Mouse (Mus musculus) CH12.LX (cell line): ENCODE measurements at regions not wholly inside any gene's neighbourhood (a gene's known extent, or its start where the extent isn't known, plus 50 kb on each side); places are given as distances from the start of the nearest gene placed in this dataset.
A peak's percentile ranks its signal among the peaks of the same experiment; 100 is the strongest.

Source experiments
- DNase-seq: peaks from one replicate; pipeline ENCODE4 v3.0.0-alpha.2; 2013; ENCODE audit errors: extremely low read depth
- H3K27ac ChIP-seq: 2 replicates; pipeline ENCODE4 v1.5.1; 2012; ENCODE audit warnings: low read depth, mild to moderate bottlenecking, control low read depth, moderate library complexity; ENCODE audit not compliant: insufficient read depth
- H3K27me3 ChIP-seq: replicated peaks from 2 replicates; pipeline ENCODE3; 2012; ENCODE audit warnings: inconsistent platforms
- H3K36me3 ChIP-seq, 2 experiments: replicated peaks in 1 of 2; 2 replicates each; pipeline versions ENCODE3 to v1.6.1; 2012; ENCODE audit warnings: inconsistent platforms in 1 of 2, low read length in 1 of 2, mild to moderate bottlenecking in 1 of 2, mixed read lengths in 1 of 2, moderate library complexity in 1 of 2; ENCODE audit not compliant: control insufficient read depth in 1 of 2, insufficient read depth in 1 of 2
- H3K4me1 ChIP-seq, 2 experiments: 2 replicates each; pipeline ENCODE4 v1.6.1; 2012; ENCODE audit warnings: inconsistent platforms in 1 of 2, moderate library complexity in 1 of 2; ENCODE audit not compliant: insufficient read depth in 2 of 2, control insufficient read depth in 1 of 2
- H3K4me2 ChIP-seq: 2 replicates; pipeline ENCODE4 v1.6.1; 2012; ENCODE audit warnings: low read depth, mild to moderate bottlenecking, control low read depth; ENCODE audit not compliant: poor library complexity, insufficient read depth, severe bottlenecking
- H3K4me3 ChIP-seq, 3 experiments: fragments of 150-350 bp in 1 of 3; sonication (generic) in 1 of 3; replicated peaks in 1 of 3; 2 replicates each; pipeline versions ENCODE3 to v1.5.1; 2011 to 2012; ENCODE audit warnings: low read depth in 2 of 3, low read length in 2 of 3, mild to moderate bottlenecking in 2 of 3, moderate library complexity in 2 of 3, control low read depth in 1 of 3, improper control_type of control experiment in 1 of 3, inconsistent platforms in 1 of 3, mixed read lengths in 1 of 3; ENCODE audit not compliant: poor library complexity in 1 of 3
- H3K79me2 ChIP-seq: replicated peaks from 2 replicates; pipeline ENCODE4 v1.6.1; 2012; ENCODE audit warnings: mild to moderate bottlenecking, moderate library complexity; ENCODE audit not compliant: control insufficient read depth, poor library complexity, insufficient read depth, severe bottlenecking; ENCODE audit errors: extremely low read depth
- H3K9ac ChIP-seq: 2 replicates; pipeline ENCODE4 v1.6.1; 2012; ENCODE audit warnings: low read depth, mild to moderate bottlenecking, control low read depth, moderate library complexity; ENCODE audit not compliant: insufficient read depth
- H3K9me3 ChIP-seq: replicated peaks from 2 replicates; pipeline ENCODE3; 2012; ENCODE audit warnings: low read length, inconsistent platforms, mixed read lengths
- BHLHE40 ChIP-seq: IDR thresholded peaks from 2 replicates; pipeline ENCODE4 v1.6.1; 2011; ENCODE audit warnings: mild to moderate bottlenecking, low read depth, low read length, improper control_type of control experiment
- CHD1 ChIP-seq: IDR thresholded peaks from 2 replicates; pipeline ENCODE4 v1.6.1; 2012; ENCODE audit warnings: low read depth, low read length, improper control_type of control experiment, inconsistent platforms
- CHD2 ChIP-seq: IDR thresholded peaks from 2 replicates; pipeline ENCODE4 v1.6.1; 2011; ENCODE audit warnings: low read length, improper control_type of control experiment
- CTCF ChIP-seq, 2 experiments: IDR thresholded peaks in 1 of 2; conservative IDR thresholded peaks in 1 of 2; 2 replicates each; pipeline ENCODE4 v1.5.1; 2011 to 2012; ENCODE audit warnings: low read depth in 2 of 2, low read length in 2 of 2, improper control_type of control experiment in 1 of 2, inconsistent platforms in 1 of 2, mild to moderate bottlenecking in 1 of 2, moderate library complexity in 1 of 2
- E2F4 ChIP-seq: IDR thresholded peaks from 2 replicates; pipeline ENCODE4 v1.6.1; 2011; ENCODE audit warnings: low read depth, low read length, improper control_type of control experiment; ENCODE audit not compliant: insufficient replicate concordance
- ELF1 ChIP-seq: IDR thresholded peaks from 2 replicates; pipeline ENCODE4 v1.6.1; 2014; ENCODE audit warnings: low read depth, mild to moderate bottlenecking, inconsistent platforms, low read length, improper control_type of control experiment
- EP300 ChIP-seq: IDR thresholded peaks from 2 replicates; pipeline ENCODE4 v1.6.1; 2011; ENCODE audit warnings: low read length, improper control_type of control experiment
- ETS1 ChIP-seq: conservative IDR thresholded peaks from 2 replicates; pipeline ENCODE4 v1.6.1; 2012; ENCODE audit warnings: low read depth, mild to moderate bottlenecking, inconsistent platforms, low read length, improper control_type of control experiment, moderate library complexity
- GABPA ChIP-seq: IDR thresholded peaks from 2 replicates; pipeline ENCODE4 v1.6.1; 2012; ENCODE audit warnings: low read depth, low read length, improper control_type of control experiment, inconsistent platforms; ENCODE audit not compliant: insufficient replicate concordance
- HCFC1 ChIP-seq: IDR thresholded peaks from 2 replicates; pipeline ENCODE4 v1.6.1; 2012; ENCODE audit warnings: low read depth, mild to moderate bottlenecking, inconsistent platforms, low read length, improper control_type of control experiment
- IRF4 ChIP-seq: IDR thresholded peaks from 2 replicates; pipeline ENCODE4 v1.6.1; 2014; ENCODE audit warnings: low read depth, mild to moderate bottlenecking, inconsistent platforms, low read length, improper control_type of control experiment
- JUN ChIP-seq: IDR thresholded peaks from 2 replicates; pipeline ENCODE4 v1.6.1; 2011; ENCODE audit warnings: low read depth, mild to moderate bottlenecking, low read length, improper control_type of control experiment, moderate library complexity; ENCODE audit not compliant: insufficient read depth
- JUND ChIP-seq: conservative IDR thresholded peaks from 2 replicates; pipeline ENCODE4 v1.6.1; 2011; ENCODE audit warnings: low read depth, low read length, improper control_type of control experiment
- KAT2A ChIP-seq: IDR thresholded peaks from 2 replicates; pipeline ENCODE4 v1.6.1; 2012; ENCODE audit warnings: low read length, improper control_type of control experiment, inconsistent platforms; ENCODE audit not compliant: insufficient replicate concordance
- MAFK ChIP-seq: IDR thresholded peaks from 2 replicates; pipeline ENCODE4 v1.6.1; 2011; ENCODE audit warnings: low read length, improper control_type of control experiment; ENCODE audit not compliant: insufficient replicate concordance
- MAX ChIP-seq: IDR thresholded peaks from 2 replicates; pipeline ENCODE4 v1.6.1; 2011; ENCODE audit warnings: low read length, improper control_type of control experiment
- MAZ ChIP-seq: IDR thresholded peaks from 2 replicates; pipeline ENCODE4 v1.6.1; 2012; ENCODE audit warnings: low read depth, mild to moderate bottlenecking, inconsistent platforms, low read length, improper control_type of control experiment, moderate library complexity
- MEF2A ChIP-seq: IDR thresholded peaks from 2 replicates; pipeline ENCODE4 v1.6.1; 2014; ENCODE audit warnings: low read depth, mild to moderate bottlenecking, inconsistent platforms, low read length, improper control_type of control experiment, borderline replicate concordance
- MXI1 ChIP-seq: IDR thresholded peaks from 2 replicates; pipeline ENCODE4 v1.6.1; 2011; ENCODE audit warnings: mild to moderate bottlenecking, low read depth, low read length, improper control_type of control experiment
- MYC ChIP-seq: IDR thresholded peaks from 2 replicates; pipeline ENCODE4 v1.6.1; 2011; ENCODE audit warnings: low read depth, mild to moderate bottlenecking, improper control_type of control experiment, low read length
- NELFE ChIP-seq: IDR thresholded peaks from 2 replicates; pipeline ENCODE4 v1.6.1; 2011; ENCODE audit warnings: low read depth, low read length, improper control_type of control experiment
- NRF1 ChIP-seq: IDR thresholded peaks from 2 replicates; pipeline ENCODE4 v1.6.1; 2014; ENCODE audit warnings: low read depth, mild to moderate bottlenecking, inconsistent platforms, low read length, improper control_type of control experiment, moderate library complexity
- PAX5 ChIP-seq: IDR thresholded peaks from 2 replicates; pipeline ENCODE4 v1.6.1; 2012; ENCODE audit warnings: low read length, inconsistent platforms, mixed read lengths
- POLR2A ChIP-seq: IDR thresholded peaks from 2 replicates; pipeline ENCODE4 v1.6.1; 2011; ENCODE audit warnings: low read depth, mild to moderate bottlenecking, improper control_type of control experiment, low read length
- POLR2AphosphoS2 ChIP-seq: IDR thresholded peaks from 2 replicates; pipeline ENCODE4 v1.6.1; 2011; ENCODE audit warnings: low read depth, low read length, improper control_type of control experiment
- RAD21 ChIP-seq: IDR thresholded peaks from 2 replicates; pipeline ENCODE4 v1.6.1; 2011; ENCODE audit warnings: low read depth, mild to moderate bottlenecking, low read length, improper control_type of control experiment, moderate library complexity
- RCOR1 ChIP-seq: conservative IDR thresholded peaks from 2 replicates; pipeline ENCODE4 v1.6.1; 2012; ENCODE audit warnings: low read depth, mild to moderate bottlenecking, inconsistent platforms, low read length, improper control_type of control experiment
- SIN3A ChIP-seq: IDR thresholded peaks from 2 replicates; pipeline ENCODE4 v1.6.1; 2012; ENCODE audit warnings: low read length, improper control_type of control experiment, inconsistent platforms
- SMC3 ChIP-seq: IDR thresholded peaks from 2 replicates; pipeline ENCODE4 v1.6.1; 2011; ENCODE audit warnings: low read depth, low read length, improper control_type of control experiment
- TBP ChIP-seq: conservative IDR thresholded peaks from 2 replicates; pipeline ENCODE4 v1.6.1; 2011; ENCODE audit warnings: low read depth, low read length, improper control_type of control experiment
- TCF12 ChIP-seq: IDR thresholded peaks from 2 replicates; pipeline ENCODE4 v1.6.1; 2014; ENCODE audit warnings: low read depth, mild to moderate bottlenecking, inconsistent platforms, low read length, improper control_type of control experiment
- UBTF ChIP-seq: IDR thresholded peaks from 2 replicates; pipeline ENCODE4 v1.6.1; 2012; ENCODE audit warnings: low read depth, mild to moderate bottlenecking, inconsistent platforms, low read length, improper control_type of control experiment, moderate library complexity
- USF1 ChIP-seq: IDR thresholded peaks from 2 replicates; pipeline ENCODE4 v1.6.1; 2014; ENCODE audit warnings: low read depth, mild to moderate bottlenecking, inconsistent platforms, low read length, improper control_type of control experiment
- USF2 ChIP-seq: conservative IDR thresholded peaks from 2 replicates; pipeline ENCODE4 v1.6.1; 2011; ENCODE audit warnings: low read depth, low read length, improper control_type of control experiment
- ZC3H11A ChIP-seq: IDR thresholded peaks from 2 replicates; pipeline ENCODE4 v1.6.1; 2012; ENCODE audit warnings: low read depth, mild to moderate bottlenecking, inconsistent platforms, low read length, improper control_type of control experiment
- ZKSCAN1 ChIP-seq: IDR thresholded peaks from 2 replicates; pipeline ENCODE4 v1.6.1; 2012; ENCODE audit warnings: low read depth, inconsistent platforms, low read length, improper control_type of control experiment, borderline replicate concordance
- ZMIZ1 ChIP-seq: IDR thresholded peaks from 2 replicates; pipeline ENCODE4 v1.6.1; 2012; ENCODE audit warnings: low read depth, mild to moderate bottlenecking, inconsistent platforms, low read length, improper control_type of control experiment
- ZNF384 ChIP-seq: IDR thresholded peaks from 2 replicates; pipeline ENCODE4 v1.6.1; 2012; ENCODE audit warnings: low read depth, low read length, improper control_type of control experiment, inconsistent platforms
- dilution Hi-C: fragments of 300-500 bp; cut with MboI; formaldehyde crosslinking; loops from 2 replicates; pipeline ENCODE4 v1.14.3; 2020; ENCODE audit warnings: low sequenced_read_pairs; ENCODE audit not compliant: extremely low pct_unique_long_range_greater_than_20kb, extremely low pct_ligation_motif_present
- in situ Hi-C: fragments of 300-500 bp; cut with MboI; formaldehyde crosslinking; loops from 3 replicates; pipeline ENCODE4 v1.14.3; 2019; ENCODE audit warnings: low sequenced_read_pairs, low pct_ligation_motif_present, low pct_unique_long_range_greater_than_20kb, mixed read lengths

GRCm38 (mm10) chr17:13564800-13565199, 195.5 kb upstream of the Afdn start:
- Histone ChIP-seq H3K36me3 (no peaks in the 10 kb centered on the region), H3K4me2 (no peak overlapping the region), H3K79me2 (no peaks in the 10 kb centered on the region)
- dilution Hi-C loops = no loop called here
- in situ Hi-C loops = no loop called here
- TF ChIP-seq POLR2A (no peak), NRF1 (no peak), RAD21 (no peak), CHD2 (no peak), MAX (no peak; the same call in 1 of the 2 replicates), MAFK (no peak), ZNF384 (no peak), MXI1 (no peak), CTCF (conservative IDR thresholded peaks at IDR 0.05 in 1 of 2, IDR thresholded peaks at IDR 0.05 in 1 of 2; ENCODE audit: low read depth in 2 of 2, low read length in 2 of 2) (no peak), EP300 (peak; percentile 87), SIN3A (peak; percentile 18; the same call in 1 of the 2 replicates), BHLHE40 (peak; percentile 72), ZKSCAN1 (no peak), KAT2A (no peak), IRF4 (0 out of 2 replicates have a peak, but pooled peaks have one; percentile 30), HCFC1 (no peak), NELFE (no peak), JUND (peak; percentile 70; the same call in 1 of the 2 replicates), ZC3H11A (no peak), ELF1 (peak; percentile 28; the same call in 1 of the 2 replicates), PAX5 (no peak), E2F4 (no peak), MEF2A (0 out of 2 replicates have a peak, but pooled peaks have one; percentile 27), USF2 (no peak), SMC3 (no peak), JUN (peak; percentile 80), GABPA (no peak), POLR2AphosphoS2 (no peak), MAZ (no peak), USF1 (no peak), CHD1 (no peak), RCOR1 (no peak), UBTF (no peak), TCF12 (peak; percentile 81), ETS1 (peak; percentile 93), MYC (no peak), ZMIZ1 (no peak), TBP (0 out of 2 replicates have a peak, but pooled peaks have one; percentile 29)
- TF ChIP-seq, all 38 proteins: peak for 11
- Histone ChIP-seq H3K9ac (no peak overlapping the region), H3K9me3 (no peaks in the 10 kb centered on the region), H3K27ac (no peak overlapping the region), H3K4me3 (no peak overlapping the region), H3K27me3 (no peaks in the 10 kb centered on the region), H3K4me1 (peaks cover 7 to 19% of the 10 kb centered on the region in 2 experiments)
- DNase-seq = peak; percentile 74
